Mouse (Mus musculus) common myeloid progenitor, adult 5-6 weeks (primary cell): ENCODE measurements around the gene Psat1. TPM values are rescaled to one million over a fixed set of nuclear protein-coding genes. Genes with fewer than 3 reads are reported as not detected.

ENCODE experiments used
- ATAC-seq: replicated peaks from 2 replicates; pipeline ENCODE4 v1.8.0; 2016; ENCODE audit warnings: low read depth, mild to moderate bottlenecking, moderate TSS enrichment, inconsistent platforms; ENCODE audit not compliant: poor library complexity, severe bottlenecking
- total RNA-seq: library from RNA; stranded (forward); fragments of 200-1000, 187-1606 nt; gene quantifications from 2 replicates; pipeline ENCODE4 v1.2.3, GENCODE M21; 2017

The Psat1 gene
- total RNA-seq, 1 experiment from 2014 or later = 91.8 TPM

DNA sequence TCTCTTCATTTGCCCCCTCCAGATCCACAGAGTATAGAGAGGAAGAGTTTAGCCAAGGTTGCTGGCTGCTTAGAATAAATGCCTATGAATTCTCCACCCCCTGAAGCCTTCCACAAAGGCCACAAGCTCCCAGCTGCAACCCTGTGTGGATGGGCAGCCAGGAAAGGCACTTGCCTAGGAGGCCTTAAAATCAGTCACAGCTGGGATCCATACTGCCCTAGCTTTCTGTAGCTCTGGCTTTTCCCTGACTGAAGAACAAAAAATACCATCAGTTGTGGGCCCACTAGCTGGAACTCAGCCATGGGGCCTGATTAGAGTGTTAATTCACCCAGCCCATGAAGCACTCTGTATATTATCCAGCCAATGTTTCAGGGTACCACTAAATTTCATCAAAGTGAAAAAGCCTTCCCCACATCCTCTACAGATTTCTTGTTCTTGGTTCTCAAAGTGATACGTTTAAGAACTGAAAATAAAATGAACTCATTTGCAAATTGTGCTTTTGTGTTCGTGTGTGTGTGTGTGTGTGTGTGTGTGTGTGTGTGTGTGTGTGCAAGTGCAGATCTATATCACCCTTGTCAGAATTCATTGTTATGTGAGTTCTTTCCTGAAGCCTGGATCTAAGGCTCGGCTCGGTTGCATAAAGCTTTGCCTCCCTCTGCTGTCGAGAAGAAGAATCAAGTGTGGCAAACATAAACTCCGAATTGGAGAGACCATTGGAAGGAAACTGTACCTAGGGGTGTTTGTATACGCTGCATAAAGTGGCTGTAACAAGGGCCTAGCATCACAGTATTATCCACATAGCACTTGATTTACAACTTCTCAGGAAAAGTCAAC, 78.1 kb downstream of the Psat1 start:
- ATAC-seq = peak; percentile 83

DNA sequence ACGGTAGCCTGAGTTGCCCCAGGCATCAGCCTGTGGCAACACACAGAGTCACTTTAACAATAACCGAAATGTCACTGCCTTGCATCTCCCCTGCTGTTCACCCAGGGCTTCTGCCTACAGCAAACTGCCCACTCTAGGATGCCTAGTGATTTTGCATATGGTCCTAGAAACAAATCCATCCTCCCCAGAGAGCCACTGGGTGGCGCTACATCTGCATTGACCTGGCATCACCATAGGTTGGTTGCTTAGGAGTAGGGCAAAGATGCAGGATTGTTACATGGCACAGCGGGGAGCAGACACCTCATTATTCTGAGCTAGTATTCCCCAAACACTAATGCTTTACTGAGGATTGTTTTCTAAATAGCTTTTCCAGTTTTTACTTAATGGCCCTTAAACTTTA, 80.3 kb downstream of the Psat1 start:
- ATAC-seq = 0 out of 2 replicates have a peak, but pooled peaks have one; percentile 36

DNA sequence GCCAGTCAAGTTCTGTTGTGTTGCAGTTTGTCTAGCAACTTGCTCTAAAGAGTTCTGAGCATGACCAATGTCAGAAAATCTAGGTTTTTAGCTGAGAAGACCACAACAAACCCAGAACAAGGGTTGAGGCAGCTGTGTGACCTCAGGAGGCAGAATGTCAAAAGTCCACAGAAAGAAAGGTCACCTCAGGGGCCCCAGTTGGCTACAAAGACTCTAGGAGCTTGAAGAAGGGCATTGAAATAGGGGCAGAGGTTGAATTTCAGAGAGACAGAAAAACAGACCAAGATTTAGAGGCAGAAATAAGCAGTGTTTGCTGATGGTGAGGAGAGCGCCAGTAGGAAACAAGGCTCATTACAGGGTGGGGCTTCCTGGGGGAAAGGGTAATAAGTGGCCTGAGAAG, 81.0 kb downstream of the Psat1 start:
- no peak for ATAC-seq

DNA sequence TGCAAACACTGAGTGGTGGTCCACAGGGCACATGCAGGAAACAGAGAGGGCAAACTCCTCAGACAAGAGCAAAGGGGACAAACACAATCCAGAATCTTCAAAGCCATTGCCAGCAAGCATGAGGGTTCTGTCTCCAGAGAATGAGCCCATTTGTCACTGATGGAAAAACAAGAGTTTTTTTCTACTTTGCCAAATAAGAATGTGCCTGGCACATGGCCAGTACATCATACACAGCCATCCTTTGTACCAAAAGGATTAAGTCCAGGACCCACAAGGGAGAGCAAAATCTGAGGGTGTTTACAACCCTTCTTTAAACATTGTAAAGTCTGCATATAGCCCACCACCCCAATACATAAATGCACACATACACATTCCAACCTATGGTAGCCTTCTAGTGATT, 81.7 kb downstream of the Psat1 start:
- no peak for ATAC-seq

DNA sequence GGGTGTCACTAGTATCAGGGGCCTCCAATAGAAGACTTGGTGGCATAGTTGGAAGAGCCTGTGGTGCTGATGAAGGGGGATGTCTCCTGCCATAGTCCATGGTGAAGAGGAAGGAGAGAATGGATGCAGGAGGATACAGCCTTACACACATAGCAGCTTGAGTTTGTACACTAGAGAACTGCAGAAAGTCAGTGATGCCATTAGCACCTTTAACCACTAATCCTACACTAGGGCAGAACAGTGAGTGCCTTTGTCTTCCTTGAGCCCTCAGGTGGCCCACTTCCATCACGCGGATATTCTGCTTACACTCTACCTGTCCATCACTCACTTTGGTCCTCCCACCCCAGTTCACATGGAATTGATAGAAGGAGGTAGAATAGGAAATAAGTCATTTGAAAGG, 83.0 kb downstream of the Psat1 start:
- ATAC-seq = no peak

DNA sequence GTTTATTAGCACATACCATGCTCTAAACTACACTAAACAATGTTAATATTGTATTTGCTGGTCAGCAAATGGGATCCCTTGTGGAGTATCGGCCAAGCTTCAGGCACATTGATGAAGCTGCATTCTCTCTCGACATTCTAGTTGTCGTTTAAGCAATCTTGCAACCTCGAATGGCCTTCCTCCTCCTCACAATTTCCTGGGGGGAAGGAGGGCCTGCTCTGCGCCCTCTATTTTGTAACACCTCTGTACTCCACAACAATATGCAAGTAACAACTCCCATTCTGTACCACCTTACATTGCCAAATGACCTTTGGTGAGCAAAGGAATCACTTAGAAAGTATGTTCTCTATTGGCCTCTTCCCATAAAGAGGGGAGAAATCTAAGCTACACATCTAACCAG, 91.8 kb downstream of the Psat1 start:
- ATAC-seq = no peak

Other genes starting within 250 kb of the Psat1 start
- gene Cep78, start 37.7 kb upstream of the Psat1 start, total RNA-seq = 17.7 and 19.7 TPM in 2 replicates
- 14.9 and 20.5 TPM in 2 replicates for gene Gnaq, start 185.5 kb upstream of the Psat1 start, total RNA-seq